Mouse (Mus musculus): Measurements from ENCODE around the gene Tarbp2.

The Tarbp2 gene

GRCm38 (mm10) chr15:102505770-102506463 is 12.1 kb upstream of the Tarbp2 start:
- DNase-seq (ENCODE audit: low spot score in 2 of 2): no peak

DNA sequence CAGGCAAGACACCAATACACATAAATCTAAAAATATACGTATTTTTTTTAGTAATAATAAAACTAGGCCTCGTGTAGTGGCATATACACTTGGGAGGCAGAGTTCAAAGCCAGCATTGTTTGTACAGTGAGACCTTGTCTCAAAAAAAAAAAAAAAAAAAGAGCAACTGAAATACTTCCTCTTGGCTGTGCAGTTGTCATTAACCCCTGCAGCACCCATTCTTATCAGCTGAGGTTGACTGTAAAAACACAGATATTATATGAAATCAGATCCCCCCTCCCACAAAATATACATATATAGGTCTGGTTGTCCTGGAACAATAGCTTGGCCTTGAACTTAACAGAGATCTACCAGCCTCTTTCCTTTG is 11.5 kb upstream of the Tarbp2 start:
- DNase-seq (ENCODE audit: low spot score in 2 of 2): no peak

DNA sequence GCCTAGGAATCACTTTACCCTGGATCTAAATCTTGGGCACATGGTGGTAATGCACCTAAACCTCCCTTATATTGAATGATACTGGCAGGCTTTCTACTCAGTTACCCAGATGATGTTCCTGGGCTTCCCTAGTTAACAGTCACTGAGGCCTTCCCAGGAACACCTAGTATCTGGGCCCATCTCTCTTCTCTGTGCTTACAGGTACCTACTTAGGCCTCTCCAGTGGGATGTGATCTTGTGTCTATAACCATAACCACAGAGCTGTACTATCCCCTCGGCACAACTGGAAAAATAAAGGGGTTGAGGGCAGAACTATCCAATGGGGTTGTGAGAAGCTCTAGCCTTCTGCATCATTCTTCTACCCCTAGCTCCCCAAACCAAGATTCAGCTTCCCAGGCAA is 11.1 kb upstream of the Tarbp2 start:
- DNase-seq (ENCODE audit: low spot score in 2 of 2): no peak

- DNase-seq (ENCODE audit: low spot score in 2 of 2): no peak
These were observed 10.4 kb upstream of the Tarbp2 start for GRCm38 (mm10) chr15:102507561-102507960.

GRCm38 (mm10) chr15:102508336-102508735 is 9.7 kb upstream of the Tarbp2 start:
- DNase-seq (ENCODE audit: low spot score in 2 of 2): no peak

DNA sequence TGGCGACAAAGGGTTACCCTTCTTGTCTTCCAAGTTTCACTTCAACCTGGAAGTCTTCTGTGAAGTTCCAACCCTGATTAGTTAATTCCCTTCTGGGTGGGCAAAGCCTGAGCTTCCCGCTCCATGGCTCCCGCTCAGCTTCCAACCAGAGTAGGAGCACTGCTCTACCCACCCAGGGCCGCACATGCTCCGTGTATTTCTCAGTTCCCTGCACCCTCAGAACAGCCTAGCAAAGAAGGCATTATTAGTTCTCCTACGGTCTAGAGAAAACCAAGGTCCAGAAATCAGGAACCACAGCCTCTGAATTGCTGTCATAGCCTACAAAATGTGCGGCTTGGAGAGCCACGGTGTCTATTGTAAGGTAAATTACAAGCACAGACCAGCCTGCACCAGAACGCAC is 7.9 kb upstream of the Tarbp2 start:
- no peak for DNase-seq (ENCODE audit: low spot score in 2 of 2)

GRCm38 (mm10) chr15:102510590-102511284 is 7.3 kb upstream of the Tarbp2 start:
- DNase-seq (ENCODE audit: low spot score in 2 of 2): peak; percentile 68 to 73

DNA sequence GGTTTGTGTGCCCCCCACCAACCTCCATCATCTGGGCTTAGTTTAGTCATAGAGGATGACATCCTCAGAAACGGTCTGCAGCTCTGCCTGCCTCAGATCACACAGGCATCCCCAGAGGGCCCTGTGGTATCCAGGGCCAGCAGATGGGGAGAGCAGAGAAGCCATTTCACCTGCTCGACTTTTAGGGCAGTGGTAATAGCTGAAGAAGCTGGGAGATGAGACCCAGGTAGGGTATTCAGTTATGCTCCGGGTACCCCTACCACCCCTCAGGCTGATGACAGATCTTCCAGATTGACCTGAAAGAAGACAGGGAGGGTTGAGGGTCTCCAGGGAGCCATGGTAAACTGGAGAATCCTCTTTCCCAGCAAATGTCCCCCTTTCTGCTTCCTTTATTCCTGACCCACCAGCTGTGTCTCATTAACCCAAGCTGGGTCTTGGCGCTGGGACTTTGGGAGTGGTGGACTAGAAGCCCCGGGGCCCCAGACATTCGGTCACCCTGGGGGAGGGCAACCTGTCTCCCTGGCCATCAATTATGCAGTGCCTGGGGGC is 6.6 kb upstream of the Tarbp2 start:
- DNase-seq (ENCODE audit: low spot score in 2 of 2): no peak

GRCm38 (mm10) chr15:102512010-102512409 is 6.0 kb upstream of the Tarbp2 start:
- no peak for DNase-seq (ENCODE audit: low spot score in 2 of 2)

GRCm38 (mm10) chr15:102512471-102512870 is 5.5 kb upstream of the Tarbp2 start:
- no peak for DNase-seq (ENCODE audit: low spot score in 2 of 2)

DNA sequence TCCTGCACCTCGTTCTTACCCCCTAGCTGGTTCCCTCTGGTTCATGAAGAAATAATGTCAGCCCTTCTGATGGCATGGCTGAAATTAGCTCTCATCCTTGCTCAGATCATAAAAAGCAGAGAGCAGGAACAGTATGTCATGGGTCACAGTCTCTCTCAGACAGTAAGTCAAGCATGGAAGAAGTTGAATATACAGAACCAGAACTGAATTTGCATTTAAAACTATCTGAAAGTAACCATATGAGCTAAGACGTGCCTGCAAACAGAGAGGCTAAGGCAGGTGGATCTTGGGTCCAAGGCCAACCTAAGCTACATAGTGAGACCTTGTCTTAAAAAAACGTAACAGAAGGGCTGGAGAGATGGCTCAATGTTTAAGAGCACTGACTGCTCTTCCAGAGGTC is 5.0 kb upstream of the Tarbp2 start:
- no peak for DNase-seq (ENCODE audit: low spot score in 2 of 2)

- no peak for DNase-seq (ENCODE audit: low spot score in 2 of 2)
These were observed 2.7 kb upstream of the Tarbp2 start for GRCm38 (mm10) chr15:102515261-102515660.

- no peak for DNase-seq (ENCODE audit: low spot score in 2 of 2)
These were observed 2.2 kb upstream of the Tarbp2 start for GRCm38 (mm10) chr15:102515791-102516190.

DNA sequence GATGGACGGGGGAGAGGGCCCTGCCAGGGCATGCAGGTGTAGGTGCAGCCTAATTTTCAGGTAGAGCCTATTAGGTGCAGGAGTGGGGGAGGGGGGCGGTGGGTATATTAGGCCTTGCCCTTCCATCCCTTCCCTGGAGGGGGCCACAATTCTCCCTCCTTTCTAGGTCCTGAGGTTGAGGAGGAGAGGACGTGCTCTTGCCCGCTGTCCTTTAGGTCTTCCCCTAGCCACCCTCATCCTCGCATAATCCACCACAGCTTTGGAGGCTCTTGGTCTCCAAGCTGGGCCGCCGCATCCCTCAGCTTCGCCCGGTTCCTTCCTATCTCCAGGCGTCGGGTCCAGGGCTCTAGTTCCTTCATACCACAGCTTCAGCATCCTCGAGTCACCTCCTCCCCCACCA is 1.7 kb upstream of the Tarbp2 start:
- DNase-seq (ENCODE audit: low spot score in 2 of 2): no peak

GRCm38 (mm10) chr15:102516728-102517404 is 1.1 kb upstream of the Tarbp2 start, which contains the start of gene Map3k12:
TSS of gene Map3k12 (minus strand) at chr15:102517064.
- peak; percentile 62 to 78 for DNase-seq (ENCODE audit: low spot score in 2 of 2)

DNA sequence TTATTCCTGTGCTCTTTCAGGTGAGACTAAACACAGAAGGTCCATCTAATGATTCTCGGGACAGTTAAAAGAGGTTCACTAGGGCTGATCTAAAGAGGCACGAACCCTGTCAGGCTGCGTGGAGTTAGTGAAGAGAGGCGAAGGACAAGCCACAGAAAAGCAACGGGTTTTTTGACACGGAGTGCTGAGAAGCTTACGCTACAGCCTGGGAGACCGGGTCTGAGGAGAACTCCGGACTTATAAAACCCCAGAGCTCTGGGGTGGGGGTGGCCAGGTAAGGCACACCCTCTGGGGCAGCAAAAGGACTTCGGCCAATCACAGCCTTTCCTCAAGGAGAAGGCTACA is 389 bp upstream of the Tarbp2 start:
- DNase-seq (ENCODE audit: low spot score in 2 of 2): no peak

GRCm38 (mm10) chr15:102518859-102519201 is 838 bp downstream of the Tarbp2 start:
- no peak for DNase-seq (ENCODE audit: low spot score in 2 of 2)

GRCm38 (mm10) chr15:102519211-102520141 is 1.5 kb downstream of the Tarbp2 start:
- no peak for DNase-seq (ENCODE audit: low spot score in 2 of 2)

GRCm38 (mm10) chr15:102520416-102520815 is 2.4 kb downstream of the Tarbp2 start:
- no peak for DNase-seq (ENCODE audit: low spot score in 2 of 2)

- DNase-seq (ENCODE audit: low spot score in 2 of 2): no peak
These were observed 3.5 kb downstream of the Tarbp2 start for GRCm38 (mm10) chr15:102521480-102521879.

- DNase-seq (ENCODE audit: low spot score in 2 of 2): peak in 1 of 2 experiments; percentile 53
These were observed 7.0 kb downstream of the Tarbp2 start, which contains the start of gene Npff for GRCm38 (mm10) chr15:102524892-102525485. TSS of gene Npff (minus strand) at chr15:102524942.
